Mouse (Mus musculus) ovary, postnatal 36 days (tissue): ENCODE data around the gene Gm4881.
"Not testable (repeated sequence)": the region's sequence is repeated elsewhere in the genome, so short reads cannot be mapped to it uniquely, and the experiment has no call there.

Experiments used
- DNase-seq: peaks from one replicate; pipeline ENCODE4 v3.0.0; 2022; ENCODE audit warnings: low spot score, mixed read lengths

Gene Gm4881

GRCm38 (mm10) chr7:24896269-24896668 lies 48.0 kb downstream of the Gm4881 start:
- no peak for DNase-seq

GRCm38 (mm10) chr7:24895749-24896148 lies 48.5 kb downstream of the Gm4881 start:
- not testable (repeated sequence) for DNase-seq

GRCm38 (mm10) chr7:24892125-24892583 lies 52.1 kb downstream of the Gm4881 start:
- DNase-seq = no peak

GRCm38 (mm10) chr7:24891241-24892124 lies 52.8 kb downstream of the Gm4881 start:
- DNase-seq = no peak

- DNase-seq = peak; percentile 66
Observed at GRCm38 (mm10) chr7:24890281-24891216, 53.7 kb downstream of the Gm4881 start.

- DNase-seq = no peak
Observed at GRCm38 (mm10) chr7:24889431-24890220, 54.7 kb downstream of the Gm4881 start.

GRCm38 (mm10) chr7:24887096-24887495 lies 57.2 kb downstream of the Gm4881 start:
- no peak for DNase-seq

GRCm38 (mm10) chr7:24886308-24886633 lies 58.0 kb downstream of the Gm4881 start:
- DNase-seq = no peak

- no peak for DNase-seq
Observed at GRCm38 (mm10) chr7:24885468-24886307, 58.6 kb downstream of the Gm4881 start.

- no peak for DNase-seq
Observed at GRCm38 (mm10) chr7:24884693-24885291, 59.5 kb downstream of the Gm4881 start.

- DNase-seq = peak; percentile 97
Observed at GRCm38 (mm10) chr7:24883896-24884692, 60.2 kb downstream of the Gm4881 start, which contains the start of gene Rps19. Rps19 (plus strand) TSS chr7:24884371.

GRCm38 (mm10) chr7:24882416-24883199 lies 61.7 kb downstream of the Gm4881 start:
- no peak for DNase-seq

GRCm38 (mm10) chr7:24879620-24880019 lies 64.7 kb downstream of the Gm4881 start:
- no peak for DNase-seq

- DNase-seq = no peak
Observed at GRCm38 (mm10) chr7:24877588-24877987, 66.7 kb downstream of the Gm4881 start.
